Mouse (Mus musculus) hindbrain, embryonic 13.5 days (tissue): Measurements from ENCODE around the gene Slc6a21. TPM values are rescaled to one million over a fixed set of nuclear protein-coding genes. Genes with fewer than 3 reads are reported as not detected.

Experiments
- polyA plus RNA-seq: library from polyadenylated mRNA; unstranded; fragments of >200 nt; fragmentation: Nextera tagmentation; extraction: Ambion mirVana; gene quantifications from 2 replicates; pipeline ENCODE4 v1.2.1, GENCODE M21; 2015

Slc6a21 gene
- polyA plus RNA-seq, 1 experiment from 2014 or later = not detected

Other genes with a start within 250 kb of the Slc6a21 start
- gene Prr12, start 224.6 kb upstream of the Slc6a21 start, polyA plus RNA-seq = 13.8 and 14.5 TPM in 2 replicates
- 58.0 and 58.5 TPM in 2 replicates for gene Nosip, start 215.1 kb upstream of the Slc6a21 start, polyA plus RNA-seq
- gene Prrg2, start 214.8 kb upstream of the Slc6a21 start, polyA plus RNA-seq = 14.8 and 17.1 TPM in 2 replicates
- 93.8 and 103 TPM in 2 replicates for gene Rcn3, start 185.3 kb upstream of the Slc6a21 start, polyA plus RNA-seq
- 26.9 and 28.3 TPM in 2 replicates for gene Fcgrt, start 173.7 kb upstream of the Slc6a21 start, polyA plus RNA-seq
- 994 and 999 TPM in 2 replicates for gene Rps11, start 153.1 kb upstream of the Slc6a21 start, polyA plus RNA-seq
- gene Rpl13a, start 148.8 kb upstream of the Slc6a21 start, polyA plus RNA-seq = 770 and 846 TPM in 2 replicates
- gene Gm45713, start 141.3 kb upstream of the Slc6a21 start, polyA plus RNA-seq = 0.14 TPM in 1 of 2 replicates, not detected in the other
- gene Flt3l, start 141.1 kb upstream of the Slc6a21 start, polyA plus RNA-seq = 1.4 and 1.6 TPM in 2 replicates
- 85.6 and 94.4 TPM in 2 replicates for gene Pih1d1, start 123.2 kb upstream of the Slc6a21 start, polyA plus RNA-seq
- gene Aldh16a1, start 122.9 kb upstream of the Slc6a21 start, polyA plus RNA-seq = 23.7 and 24.5 TPM in 2 replicates
- gene Slc17a7, start 113.6 kb upstream of the Slc6a21 start, polyA plus RNA-seq = 0.42 and 0.62 TPM in 2 replicates
- not detected in 2 replicates for gene Gfy, start 97.9 kb upstream of the Slc6a21 start, polyA plus RNA-seq
- 0.66 TPM in 1 of 2 replicates, not detected in the other for gene Pth2, start 96.5 kb upstream of the Slc6a21 start, polyA plus RNA-seq
- gene Ccdc155, start 72.6 kb upstream of the Slc6a21 start, polyA plus RNA-seq = 0.49 and 0.54 TPM in 2 replicates
- gene Dkkl1, start 65.4 kb upstream of the Slc6a21 start, polyA plus RNA-seq = 5.6 and 5.7 TPM in 2 replicates
- 78.6 and 79.2 TPM in 2 replicates for gene Tead2, start 61.8 kb upstream of the Slc6a21 start, polyA plus RNA-seq
- gene Cd37, start 38.4 kb upstream of the Slc6a21 start, polyA plus RNA-seq = 0.96 and 1.7 TPM in 2 replicates
- gene Slc6a16, start 36.4 kb upstream of the Slc6a21 start, polyA plus RNA-seq = 0.18 and 0.38 TPM in 2 replicates
- 7.3 and 8.9 TPM in 2 replicates for gene Trpm4, start 56.3 kb downstream of the Slc6a21 start, polyA plus RNA-seq
- 0.31 TPM in 2 replicates for gene Hrc, start 57.8 kb downstream of the Slc6a21 start, polyA plus RNA-seq
- gene Ppfia3, start 89.5 kb downstream of the Slc6a21 start, polyA plus RNA-seq = 19.9 and 20.7 TPM in 2 replicates
- 12.5 and 13.4 TPM in 2 replicates for gene Lin7b, start 93.1 kb downstream of the Slc6a21 start, polyA plus RNA-seq
- 205 and 215 TPM in 2 replicates for gene Snrnp70, start 118.2 kb downstream of the Slc6a21 start, polyA plus RNA-seq
- gene Kcna7, start 128.1 kb downstream of the Slc6a21 start, polyA plus RNA-seq = not detected in 2 replicates
- gene Ntf5, start 136.2 kb downstream of the Slc6a21 start, polyA plus RNA-seq = 0.10 and 0.19 TPM in 2 replicates
- gene Lhb, start 143.3 kb downstream of the Slc6a21 start, polyA plus RNA-seq = 1.2 and 2.5 TPM in 2 replicates
- gene Gys1, start 157.3 kb downstream of the Slc6a21 start, polyA plus RNA-seq = 21.9 and 23.2 TPM in 2 replicates
- gene Ruvbl2, start 160.6 kb downstream of the Slc6a21 start, polyA plus RNA-seq = 99.9 and 110 TPM in 2 replicates
- 7,019 and 7,066 TPM in 2 replicates for gene Ftl1, start 182.4 kb downstream of the Slc6a21 start, polyA plus RNA-seq
- gene Bax, start 189.4 kb downstream of the Slc6a21 start, polyA plus RNA-seq = 253 and 271 TPM in 2 replicates
- gene Tulp2, start 204.4 kb downstream of the Slc6a21 start, polyA plus RNA-seq = 0.13 and 0.22 TPM in 2 replicates
- not detected in 2 replicates for gene Gm45808, start 209.3 kb downstream of the Slc6a21 start, polyA plus RNA-seq
- gene Dhdh, start 211.3 kb downstream of the Slc6a21 start, polyA plus RNA-seq = 3.4 and 4.2 TPM in 2 replicates
- gene Nucb1, start 232.9 kb downstream of the Slc6a21 start, polyA plus RNA-seq = 120 and 121 TPM in 2 replicates
- gene Ppp1r15a, start 248.8 kb downstream of the Slc6a21 start, polyA plus RNA-seq = 13.9 and 14.3 TPM in 2 replicates
- 2.4 and 4.3 TPM in 2 replicates for gene Plekha4, start 248.8 kb downstream of the Slc6a21 start, polyA plus RNA-seq